Mouse (Mus musculus) midbrain, postnatal 0 days (tissue): ENCODE data around the gene Hist2h2aa2. TPM values are rescaled to one million over a fixed set of nuclear protein-coding genes. Genes with fewer than 3 reads are reported as not detected.

Source experiments
- ATAC-seq: fragments of 200-750 bp; cut with Nextera tagmentation; 2 replicates; pipeline ENCODE4 v1.8.0; 2017; ENCODE audit warnings: moderate number of reproducible peaks, mild to moderate bottlenecking, moderate TSS enrichment, moderate library complexity; ENCODE audit not compliant: low FRiP score
- DNase-seq: peaks from one replicate; pipeline ENCODE4 v3.0.0-alpha.2; 2015; ENCODE audit warnings: low spot score
- H3K27ac ChIP-seq: fragments of 300-500 bp; sonication (generic); 2 replicates; pipeline ENCODE4 v1.5.1; 2014; ENCODE audit warnings: low read depth, mild to moderate bottlenecking, low read length, mixed read lengths
- H3K27me3 ChIP-seq: fragments of 300-500 bp; sonication (generic); 2 replicates; pipeline ENCODE4 v1.6.1; 2014; ENCODE audit warnings: low read length, control low read depth, mixed read lengths; ENCODE audit not compliant: insufficient read depth
- H3K36me3 ChIP-seq: fragments of 300-500 bp; sonication (generic); 2 replicates; pipeline ENCODE4 v1.6.1; 2014; ENCODE audit warnings: low read length, control low read depth, mixed read lengths; ENCODE audit not compliant: insufficient read depth
- H3K4me1 ChIP-seq: fragments of 300-500 bp; sonication (generic); 2 replicates; pipeline ENCODE4 v1.6.1; 2014; ENCODE audit warnings: mild to moderate bottlenecking, control low read depth, antibody characterized with exemption, low read length, mixed read lengths; ENCODE audit not compliant: insufficient read depth
- H3K4me2 ChIP-seq: fragments of 300-500 bp; sonication (generic); 2 replicates; pipeline ENCODE4 v1.6.1; 2014; ENCODE audit warnings: low read depth, mild to moderate bottlenecking, low read length, mixed read lengths; ENCODE audit not compliant: poor library complexity, severe bottlenecking
- H3K4me3 ChIP-seq: fragments of 300-500 bp; sonication (generic); 2 replicates; pipeline ENCODE4 v1.5.1; 2014; ENCODE audit warnings: low read depth, mild to moderate bottlenecking, low read length, moderate library complexity
- H3K9ac ChIP-seq: fragments of 300-500 bp; sonication (generic); replicated peaks from 2 replicates; pipeline ENCODE4 v1.6.1; 2014; ENCODE audit warnings: mild to moderate bottlenecking, low read length, moderate library complexity, mixed read lengths; ENCODE audit not compliant: poor library complexity, severe bottlenecking
- H3K9me3 ChIP-seq: fragments of 300-500 bp; sonication (generic); 2 replicates; pipeline ENCODE4 v1.6.1; 2016; ENCODE audit warnings: low read length, control low read depth
- CTCF ChIP-seq: IDR thresholded peaks from 2 replicates; pipeline ENCODE4 v1.5.1; 2016; ENCODE audit warnings: antibody characterized with exemption, mild to moderate bottlenecking
- WGBS: fragments of 180-500 bp; shearing (Covaris S2); extraction: QIAGEN DNeasy Blood & Tissue Kit; methylation state at CpG from one replicate; pipeline ENCODE4 v1.1.7; 2014; 5-methylcytosine and 5-hydroxymethylcytosine counted together
- polyA plus RNA-seq: library from polyadenylated mRNA; unstranded; fragments of >200 nt; fragmentation: Nextera tagmentation; extraction: Ambion mirVana; gene quantifications from 2 replicates; pipeline ENCODE4 v1.2.1, GENCODE M21; 2015
- total RNA-seq: library from RNA; depleted of rRNA; stranded (reverse); fragments of >200 nt; gene quantifications from 2 replicates; pipeline ENCODE4 v1.2.3, GENCODE M21; 2014

Gene Hist2h2aa2
- total and polyA plus RNA-seq, 2 experiments from 2014 or later: 45.6 to 1,403 TPM

GRCm38 (mm10) chr3:96235836-96236235 lies 4.2 kb downstream of the Hist2h2aa2 start:
- no peak overlapping the region for H3K27ac ChIP-seq
- H3K36me3 ChIP-seq: no peaks in the 10 kb centered on the region
- no peak overlapping the region for H3K4me2 ChIP-seq
- no peak for DNase-seq
- no peaks in the 10 kb centered on the region for H3K4me1 ChIP-seq
- no peak overlapping the region for H3K4me3 ChIP-seq
- no peak overlapping the region for H3K9ac ChIP-seq
- no peaks in the 10 kb centered on the region for H3K9me3 ChIP-seq
- 62% methylated on average over 3 of the region's 3 CpGs for WGBS
- no peak for TF ChIP-seq CTCF
- ATAC-seq: no peak
- no peaks in the 10 kb centered on the region for H3K27me3 ChIP-seq

- Histone ChIP-seq H3K4me2 (no peak overlapping the region), H3K27me3 (no peaks in the 10 kb centered on the region), H3K36me3 (no peaks in the 10 kb centered on the region), H3K4me1 (no peaks in the 10 kb centered on the region), H3K9me3 (no peaks in the 10 kb centered on the region), H3K9ac (no peak overlapping the region), H3K4me3 (no peak overlapping the region), H3K27ac (no peak overlapping the region)
- no peak for ATAC-seq
- DNase-seq: no peak
- whole genome bisulfite sequencing: 94% methylated on average over 2 of the region's 2 CpGs
- TF ChIP-seq CTCF: no peak
These were observed 5.2 kb downstream of the Hist2h2aa2 start for GRCm38 (mm10) chr3:96234914-96235313.

GRCm38 (mm10) chr3:96231758-96232120 lies 8.3 kb downstream of the Hist2h2aa2 start:
- Histone ChIP-seq H3K9ac (no peak overlapping the region), H3K9me3 (no peaks in the 10 kb centered on the region), H3K27me3 (no peaks in the 10 kb centered on the region), H3K4me1 (no peaks in the 10 kb centered on the region), H3K36me3 (no peaks in the 10 kb centered on the region), H3K27ac (no peak overlapping the region), H3K4me2 (no peak overlapping the region), H3K4me3 (no peak overlapping the region)
- TF ChIP-seq CTCF: no peak
- DNase-seq: no peak
- no peak for ATAC-seq
- WGBS: 58% methylated on average over 2 of the region's 2 CpGs

GRCm38 (mm10) chr3:96230910-96231757 lies 8.9 kb downstream of the Hist2h2aa2 start:
- H3K27ac ChIP-seq: no peak overlapping the region
- no peak overlapping the region for H3K4me2 ChIP-seq
- no peaks in the 10 kb centered on the region for H3K4me1 ChIP-seq
- H3K27me3 ChIP-seq: no peaks in the 10 kb centered on the region
- H3K36me3 ChIP-seq: no peaks in the 10 kb centered on the region
- WGBS: 74% methylated on average over 4 of the region's 4 CpGs
- no peak overlapping the region for H3K4me3 ChIP-seq
- no peak overlapping the region for H3K9ac ChIP-seq
- no peaks in the 10 kb centered on the region for H3K9me3 ChIP-seq
- DNase-seq (no peak), ATAC-seq (no peak)
- no peak for TF ChIP-seq CTCF

- Histone ChIP-seq H3K36me3 (no peaks in the 10 kb centered on the region), H3K27ac (no peak overlapping the region), H3K4me3 (no peak overlapping the region), H3K4me1 (no peaks in the 10 kb centered on the region), H3K9me3 (no peaks in the 10 kb centered on the region), H3K9ac (no peak overlapping the region), H3K27me3 (no peaks in the 10 kb centered on the region), H3K4me2 (no peak overlapping the region)
- no peak for TF ChIP-seq CTCF
- 76% methylated on average over 2 of the region's 2 CpGs for WGBS
- DNase-seq: no peak
- ATAC-seq: no peak
These were observed 9.7 kb downstream of the Hist2h2aa2 start for GRCm38 (mm10) chr3:96230404-96230803.

- Histone ChIP-seq H3K4me2 (no peak overlapping the region), H3K27ac (no peak overlapping the region), H3K9ac (no peak overlapping the region), H3K27me3 (no peaks in the 10 kb centered on the region), H3K4me3 (no peak overlapping the region), H3K9me3 (no peaks in the 10 kb centered on the region), H3K36me3 (no peaks in the 10 kb centered on the region), H3K4me1 (no peaks in the 10 kb centered on the region; the same call in 1 of the 2 replicates)
- 81% methylated on average over 2 of the region's 2 CpGs for WGBS
- no peak for ATAC-seq
- no peak for TF ChIP-seq CTCF
- no peak for DNase-seq
These were observed 11.2 kb downstream of the Hist2h2aa2 start for GRCm38 (mm10) chr3:96228828-96229227.
